Mouse (Mus musculus) adrenal gland, postnatal 4 days (tissue): ENCODE data around the gene Nkx2-2. TPM values are rescaled to one million over a fixed set of nuclear protein-coding genes. Genes with fewer than 3 reads are reported as not detected.
"Not testable (repeated sequence)": the region's sequence is repeated elsewhere in the genome, so short reads cannot be mapped to it uniquely, and the experiment has no call there.

Source experiments
- DNase-seq, 2 experiments: peaks; one replicate each; pipeline ENCODE4 v3.0.0; 2021 to 2022; ENCODE audit warnings: low spot score in 2 of 2, mixed read lengths in 2 of 2
- total RNA-seq, 2 experiments: library from RNA; stranded (reverse); gene quantifications; 2 replicates each; pipeline ENCODE4 v1.2.3; 2021

Nkx2-2 gene
- total RNA-seq, 2 experiments from 2014 or later: 0.14 to 2.6 TPM

DNA sequence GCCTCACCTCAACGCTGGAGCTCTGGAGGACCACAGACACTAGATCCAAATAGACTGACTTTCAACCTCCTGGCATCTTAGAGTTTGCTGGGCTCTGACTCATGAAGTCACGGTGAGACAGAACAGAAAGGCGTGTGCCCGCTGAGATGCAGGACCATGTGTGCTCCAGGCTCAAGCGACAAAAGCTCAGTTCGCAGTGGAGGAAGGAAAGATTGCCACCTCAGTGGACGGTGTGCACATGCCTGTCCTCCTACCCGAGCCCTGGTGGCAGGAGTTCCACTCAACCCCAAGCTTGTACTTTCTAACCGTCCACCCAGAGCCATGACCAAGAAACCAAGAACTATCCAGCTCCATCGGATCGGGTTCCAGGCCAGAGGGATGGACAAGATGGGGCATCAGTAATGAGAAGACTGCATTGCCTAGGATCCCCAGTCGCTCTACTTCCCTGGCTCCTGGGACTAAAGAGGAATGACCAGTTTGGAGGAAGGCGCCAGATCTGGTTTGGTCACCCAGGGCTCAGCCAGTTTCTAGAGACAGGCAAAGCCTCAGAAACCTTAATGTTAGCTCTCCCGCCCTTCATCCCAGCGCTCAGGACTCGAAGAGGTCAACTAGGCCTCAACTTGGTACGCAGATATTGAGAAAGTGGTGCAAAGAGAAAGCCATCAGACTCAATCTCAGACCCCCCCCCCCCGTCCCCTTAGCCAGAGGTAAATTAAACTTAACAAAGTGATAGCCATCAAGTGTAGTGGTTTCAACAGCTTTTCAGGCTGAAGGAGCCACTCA, 11.9 kb downstream of the Nkx2-2 start:
- no peak for DNase-seq

DNA sequence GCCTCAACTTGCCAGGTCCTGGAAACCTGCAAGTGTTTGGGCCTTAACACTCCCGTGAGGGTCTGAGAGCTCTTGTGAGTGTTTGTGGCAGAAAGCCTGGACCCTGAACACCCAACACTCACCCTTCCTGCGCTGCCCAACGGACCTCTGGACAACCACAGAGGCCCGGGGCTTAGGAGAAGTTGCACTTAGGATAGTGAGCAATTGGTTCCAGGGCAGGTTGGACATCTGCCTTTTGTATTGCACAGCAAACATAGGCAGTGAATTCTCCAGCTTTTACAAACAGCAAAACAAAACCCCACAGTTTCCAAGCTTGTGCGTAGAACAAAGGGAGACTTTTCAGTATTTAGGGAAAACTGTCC, 12.8 kb downstream of the Nkx2-2 start:
- DNase-seq: no peak

DNA sequence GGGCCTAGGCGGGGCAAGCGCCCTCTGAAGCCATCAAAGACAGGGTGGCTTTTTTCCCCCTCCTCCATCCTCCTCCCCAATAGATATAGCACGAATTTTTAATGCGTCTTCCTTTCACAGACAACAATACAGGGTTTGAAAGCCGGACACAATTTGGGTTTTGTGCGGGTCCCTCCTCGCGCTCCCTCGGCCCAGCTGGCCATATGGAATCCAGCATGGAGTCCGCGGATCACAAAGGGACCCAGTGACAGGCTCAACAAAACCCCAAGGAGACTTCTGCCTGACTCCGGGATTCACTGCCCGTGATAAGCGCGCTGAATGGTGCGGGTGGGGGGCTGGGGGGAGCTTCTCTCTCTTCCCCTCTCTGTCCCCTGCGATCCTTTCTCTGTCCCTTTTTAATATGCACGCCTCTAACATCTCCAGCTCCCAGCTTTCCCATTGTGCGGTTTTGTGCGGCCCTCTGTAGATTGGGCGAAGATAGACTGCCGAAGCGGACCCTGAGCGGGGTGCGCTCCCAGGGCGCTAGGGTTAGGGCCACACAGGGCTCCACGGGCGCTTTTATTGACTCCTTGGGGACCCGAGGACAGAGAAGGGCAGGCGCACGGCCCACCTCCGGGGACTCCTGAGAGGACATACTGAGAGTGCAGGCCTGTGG, 13.3 kb downstream of the Nkx2-2 start:
- no peak for DNase-seq

GRCm38 (mm10) chr2:147178091-147179059, 15.7 kb downstream of the Nkx2-2 start:
- DNase-seq: no peak

DNA sequence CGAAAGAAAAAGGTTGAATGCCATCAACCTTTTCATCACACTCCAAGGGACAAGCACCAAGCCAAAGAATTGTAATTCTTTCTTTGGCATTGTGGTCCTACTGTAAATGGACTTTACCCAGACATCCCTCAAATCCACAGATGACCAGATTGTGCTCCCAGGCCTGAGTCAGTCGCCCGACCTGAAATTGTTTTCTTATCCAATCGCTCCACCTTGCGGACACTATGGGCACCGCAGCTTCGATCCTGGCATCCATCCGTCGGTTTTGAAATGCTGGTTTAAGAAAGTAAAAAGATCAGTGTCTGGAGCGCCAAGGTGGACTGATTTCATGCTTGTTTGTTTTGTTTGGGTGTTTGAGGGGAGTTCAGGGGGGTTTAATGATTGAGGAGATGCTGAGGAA, 16.4 kb downstream of the Nkx2-2 start:
- peak; percentile 54 to 62 for DNase-seq

GRCm38 (mm10) chr2:147175296-147175695, 18.7 kb downstream of the Nkx2-2 start:
- no peak for DNase-seq

- no peak for DNase-seq
Measured at GRCm38 (mm10) chr2:147173751-147174150, 20.3 kb downstream of the Nkx2-2 start.

GRCm38 (mm10) chr2:147170538-147170937, 23.5 kb downstream of the Nkx2-2 start:
- not testable (repeated sequence) for DNase-seq

- DNase-seq: no peak
Measured at GRCm38 (mm10) chr2:147165863-147166262, 28.2 kb downstream of the Nkx2-2 start.

DNA sequence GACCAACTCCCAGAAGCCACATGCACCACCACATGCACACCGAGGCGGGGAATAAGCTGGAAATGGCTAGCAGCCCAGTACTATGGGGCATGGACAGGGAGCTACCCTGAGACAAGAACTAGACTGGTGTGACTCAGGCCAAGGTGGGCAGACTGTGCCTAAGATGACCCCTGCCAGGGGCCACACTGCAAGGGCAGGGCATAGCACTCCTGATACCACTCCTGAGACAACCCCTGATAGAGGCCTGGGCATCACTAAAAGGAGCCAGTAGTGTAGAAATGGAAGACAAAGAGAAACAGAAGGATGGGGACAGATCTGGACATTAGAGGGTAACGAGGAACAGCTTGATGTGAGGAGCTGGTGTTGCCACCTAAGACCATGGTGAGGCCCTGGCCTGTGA, 28.7 kb downstream of the Nkx2-2 start:
- DNase-seq: no peak

DNA sequence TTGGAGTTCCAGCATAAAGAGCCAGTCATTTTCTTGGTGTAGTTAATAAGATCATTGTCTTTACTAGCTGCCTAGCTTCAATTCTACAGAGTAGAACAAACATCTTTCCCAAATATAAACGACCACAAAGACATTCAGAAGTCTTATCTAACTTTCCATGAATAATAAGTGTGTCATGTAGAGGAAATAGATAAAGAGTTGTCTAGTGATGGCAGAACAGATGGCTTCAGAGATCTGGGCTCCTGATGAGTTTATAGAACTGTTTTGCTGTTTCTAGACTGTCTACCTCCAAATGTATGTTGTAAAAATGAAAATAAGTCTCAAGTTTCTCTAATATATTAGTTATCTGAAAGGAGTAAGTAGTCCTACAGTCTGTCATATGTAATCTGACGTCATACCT, 41.5 kb downstream of the Nkx2-2 start:
- no peak for DNase-seq

Other genes with a start within 250 kb of the Nkx2-2 start
- gene Xrn2, start 181.2 kb downstream of the Nkx2-2 start, total RNA-seq: 10 to 100 TPM; 82.6 to 89.8 TPM
- not detected for gene Nkx2-4, start 108.8 kb downstream of the Nkx2-2 start, total RNA-seq
- under 1 TPM in 1 of 2 experiments, not detected in 1; 0.62 TPM for gene Pax1, start 167.7 kb upstream of the Nkx2-2 start, total RNA-seq